Mouse (Mus musculus) Patski (cell line): Measurements from ENCODE around the gene Dnaja2. TPM values are rescaled to one million over a fixed set of nuclear protein-coding genes. Genes with fewer than 3 reads are reported as not detected.

Experiments used
- ATAC-seq: fragments of 100-300 bp; one replicate; pipeline ENCODE4 v1.8.0; 2021
- CTCF ChIA-PET: fragments of 350-600 bp; sonication (Branson Sonifier 250); formaldehyde crosslinking; loops from one replicate; lab custom pipeline; 2022; ENCODE audit warnings: inconsistent platforms; lab: Charles Lee
- POLR2A ChIA-PET: fragments of 350-600 bp; sonication (Branson Sonifier 250); formaldehyde crosslinking; loops from one replicate; lab custom pipeline; 2022; ENCODE audit warnings: antibody characterized with exemption, inconsistent platforms; lab: Charles Lee
- DNase-seq: peaks from one replicate; pipeline ENCODE4 v3.0.0-alpha.2; 2011; ENCODE audit warnings: low read depth, low spot score
- H3K27me3 ChIP-seq: fragments of 371-371 bp; one replicate; pipeline ENCODE4 v1.5.1; 2021
- CTCF ChIP-seq: fragments of 100-300 bp; IDR thresholded peaks from one replicate; pipeline ENCODE4 v1.5.1; 2021
- in situ Hi-C: fragments of 300-500 bp; cut with MboI; formaldehyde crosslinking; loops from 3 replicates; pipeline ENCODE4 v1.11.1; 2018; ENCODE audit warnings: low pct_unique_long_range_greater_than_20kb, mixed read lengths
- polyA plus RNA-seq: library from polyadenylated mRNA; unstranded; gene quantifications from one replicate; pipeline ENCODE4 v1.2.3, GENCODE M21; 2021

Dnaja2 gene
- polyA plus RNA-seq, 1 experiment from 2014 or later, result 248 TPM

GRCm38 (mm10) chr8:85506620-85507019 is 48.5 kb downstream of the Dnaja2 start:
- in situ Hi-C loops, result no loop called here
- CTCF ChIA-PET, result no interaction called here
- no peak for ATAC-seq
- H3K27me3 ChIP-seq, result no peaks in the 10 kb centered on the region
- no peak for DNase-seq
- no peak for TF ChIP-seq CTCF
- POLR2A ChIA-PET, result no interaction called here

DNA sequence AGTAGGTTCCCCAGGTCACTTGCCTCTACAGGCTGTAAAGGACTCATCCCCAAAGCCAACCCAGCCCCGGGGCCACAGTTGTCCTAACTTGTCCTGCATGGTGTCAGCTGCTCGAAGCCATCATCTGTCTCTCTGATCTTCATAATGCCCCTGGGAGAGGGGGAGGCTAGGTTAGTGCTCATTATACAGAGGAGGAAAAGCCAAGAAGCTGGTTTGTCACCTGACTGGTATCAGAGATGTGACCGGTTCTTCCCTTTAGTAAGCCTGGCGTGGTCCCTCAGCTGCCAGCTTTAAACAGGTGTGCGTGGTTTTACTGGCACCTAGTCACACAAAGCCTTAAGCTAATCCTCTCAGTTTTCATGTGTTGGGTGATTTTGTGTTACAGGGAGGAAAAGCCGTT is 50.4 kb downstream of the Dnaja2 start:
- in situ Hi-C loops, result no loop called here
- ATAC-seq (no peak), DNase-seq (no peak)
- no peak for TF ChIP-seq CTCF
- POLR2A ChIA-PET, result no interaction called here
- H3K27me3 ChIP-seq, result no peaks in the 10 kb centered on the region
- CTCF ChIA-PET, result no interaction called here

DNA sequence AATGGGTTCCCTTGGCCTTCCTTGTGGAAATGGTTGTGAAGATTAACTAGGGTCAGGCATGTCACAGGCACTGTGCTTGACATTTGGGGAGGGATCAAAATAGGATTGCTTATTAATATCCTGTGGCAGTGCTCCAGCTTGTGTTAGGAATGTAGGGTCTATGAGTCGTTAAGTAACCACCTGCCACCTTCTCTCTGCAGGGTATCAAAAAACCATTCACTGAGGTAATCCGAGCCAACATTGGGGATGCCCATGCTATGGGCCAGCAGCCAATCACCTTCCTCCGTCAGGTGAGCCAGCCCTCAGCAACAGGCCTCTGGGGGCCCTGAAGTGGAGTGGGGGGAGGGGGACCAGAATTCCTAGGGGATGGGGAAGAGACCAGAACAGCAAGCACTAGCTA is 52.1 kb downstream of the Dnaja2 start:
- in situ Hi-C loops, result no loop called here
- no peak for ATAC-seq
- TF ChIP-seq CTCF, result no peak
- DNase-seq, result no peak
- ChIA-PET POLR2A (interaction anchor here (0.5 kb wide), 1 partner anchor 83 kb away, joined by 4 read pairs; no protein-coding TSS in a partner anchor), CTCF (no interaction called here)
- H3K27me3 ChIP-seq, result no peaks in the 10 kb centered on the region

GRCm38 (mm10) chr8:85502381-85502780 is 52.8 kb downstream of the Dnaja2 start:
- in situ Hi-C loops, result no loop called here
- CTCF ChIA-PET, result interaction anchor here (1.4 to 1.6 kb wide), 2 partner anchors 13 to 24 kb away, joined by 3 to 5 read pairs; no protein-coding TSS in a partner anchor
- no peaks in the 10 kb centered on the region for H3K27me3 ChIP-seq
- no peak for TF ChIP-seq CTCF
- no peak for DNase-seq
- no peak for ATAC-seq
- POLR2A ChIA-PET, result no interaction called here

DNA sequence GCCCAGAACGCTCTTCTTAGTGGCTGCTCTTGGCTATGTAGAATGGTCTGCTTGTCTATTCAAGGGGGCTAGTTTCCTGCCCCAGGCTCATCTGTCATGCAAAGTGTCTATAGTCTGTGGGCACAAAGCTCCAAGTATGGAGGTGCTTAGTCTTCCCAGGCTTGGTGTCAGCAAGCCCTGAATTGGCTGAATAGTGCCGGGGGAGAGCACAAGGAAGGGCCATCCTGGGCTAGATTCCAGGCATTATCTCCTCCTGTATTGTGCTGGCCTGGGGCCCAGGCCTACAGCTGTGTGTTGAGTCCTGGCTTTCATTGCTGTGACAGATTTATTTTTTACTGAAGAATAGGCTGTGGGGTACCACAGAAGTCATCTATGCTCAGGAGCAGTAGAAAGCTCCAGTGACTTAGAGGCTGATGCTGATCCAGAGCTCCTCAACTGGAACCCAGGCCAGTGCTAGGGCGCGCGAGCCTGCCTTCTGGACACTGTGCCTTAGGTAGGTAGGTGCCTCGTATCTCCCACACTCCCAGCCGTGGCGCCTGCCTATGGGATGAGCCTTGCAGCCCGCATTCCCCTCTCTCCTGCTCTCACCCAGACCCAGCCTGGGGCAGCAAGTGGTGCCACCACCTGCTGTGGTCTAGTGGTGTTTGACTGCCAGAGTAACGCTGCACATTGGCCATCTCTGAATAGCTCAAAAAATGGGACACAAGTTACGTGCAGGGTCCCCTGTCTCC is 54.0 kb downstream of the Dnaja2 start:
- no peak for DNase-seq
- ATAC-seq, result no peak
- no peak for TF ChIP-seq CTCF
- in situ Hi-C loops, result no loop called here
- ChIA-PET POLR2A (interaction anchor here (0.8 to 1.1 kb wide), 4 partner anchors 8 to 54 kb away, joined by 3 read pairs; partner anchors contain the start of gene Dnaja2), CTCF (interaction anchor here (1.0 to 1.6 kb wide), 5 partner anchors 9 to 61 kb away, joined by 3 to 5 read pairs (median 3); no protein-coding TSS in a partner anchor)
- no peaks in the 10 kb centered on the region for H3K27me3 ChIP-seq

DNA sequence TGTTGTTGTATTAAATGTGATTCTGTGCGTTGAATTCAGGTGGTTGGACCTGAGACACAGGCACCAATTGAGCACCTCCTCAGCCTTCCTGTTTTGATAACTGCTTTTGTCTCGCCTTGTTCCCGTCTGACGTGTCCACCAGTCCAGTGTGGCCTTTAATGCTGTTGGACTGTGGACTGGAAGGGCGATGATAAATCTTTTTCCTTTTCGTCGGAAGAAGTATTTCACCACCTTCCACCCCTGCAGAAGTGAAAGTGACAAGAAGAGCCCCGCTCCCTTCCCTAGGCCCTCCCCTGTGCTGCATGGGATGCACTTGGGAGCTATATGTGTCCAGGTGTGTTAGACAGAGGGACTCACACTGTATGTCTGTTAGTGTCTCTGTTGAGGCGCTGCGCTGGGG is 54.7 kb downstream of the Dnaja2 start:
- no peak for TF ChIP-seq CTCF
- CTCF ChIA-PET, result interaction anchor here (1.0 to 1.6 kb wide), 4 partner anchors 10 to 61 kb away, joined by 3 to 5 read pairs (median 4); no protein-coding TSS in a partner anchor
- POLR2A ChIA-PET, result interaction anchor here (0.9 to 1.0 kb wide), 2 partner anchors 9 to 55 kb away, joined by 3 read pairs; partner anchors contain the start of gene Dnaja2
- no peak for DNase-seq
- in situ Hi-C loops, result no loop called here
- no peak for ATAC-seq
- H3K27me3 ChIP-seq, result no peaks in the 10 kb centered on the region

DNA sequence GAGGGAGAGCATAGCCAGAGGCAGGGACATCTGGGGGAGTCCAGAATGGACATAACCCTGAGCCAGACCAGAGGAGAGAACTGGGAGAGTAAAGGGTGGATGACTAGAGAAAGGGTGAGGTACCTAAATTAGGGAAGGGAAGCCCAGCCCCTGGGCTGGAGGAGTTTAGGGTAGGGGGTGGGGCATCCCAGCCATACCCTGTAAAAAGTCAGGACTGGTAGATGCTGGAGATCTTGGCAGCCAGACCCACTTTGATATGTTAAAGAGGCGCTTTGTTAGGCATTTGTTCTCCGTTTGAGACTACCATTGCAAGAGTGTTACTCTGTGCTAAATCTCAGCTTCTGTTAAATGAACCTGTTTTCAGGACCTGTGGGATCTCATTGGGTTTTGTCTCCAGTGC is 56.6 kb downstream of the Dnaja2 start:
- TF ChIP-seq CTCF, result no peak
- no peaks in the 10 kb centered on the region for H3K27me3 ChIP-seq
- ChIA-PET POLR2A (no interaction called here), CTCF (no interaction called here)
- in situ Hi-C loops, result no loop called here
- ATAC-seq (no peak), DNase-seq (no peak)

GRCm38 (mm10) chr8:85496778-85497177 is 58.4 kb downstream of the Dnaja2 start:
- ATAC-seq (no peak), DNase-seq (no peak)
- no peak for TF ChIP-seq CTCF
- in situ Hi-C loops, result no loop called here
- H3K27me3 ChIP-seq, result no peaks in the 10 kb centered on the region
- CTCF ChIA-PET, result interaction anchor here (2.1 kb wide), 1 partner anchor 35 kb away, joined by 9 read pairs; no protein-coding TSS in a partner anchor
- POLR2A ChIA-PET, result no interaction called here

DNA sequence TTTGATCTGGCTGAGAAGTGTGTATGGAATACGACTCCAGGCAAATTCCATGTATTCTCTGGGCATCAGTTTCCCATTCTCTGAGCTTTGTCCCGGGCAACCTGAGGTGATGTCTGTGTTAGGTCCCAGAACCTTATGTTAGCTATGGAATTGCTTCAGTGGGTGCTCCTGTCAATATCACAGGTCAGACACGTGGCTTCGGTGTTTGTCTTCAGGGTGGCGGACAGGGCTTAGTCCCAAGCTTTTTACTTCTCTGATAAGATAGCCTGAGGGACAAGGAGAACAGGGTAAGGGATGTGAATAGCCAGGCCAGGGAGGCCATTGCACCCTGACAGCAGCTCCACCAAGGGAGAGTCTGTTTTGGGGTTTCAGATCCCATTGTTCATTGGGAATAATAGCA is 59.0 kb downstream of the Dnaja2 start:
- no peak for TF ChIP-seq CTCF
- POLR2A ChIA-PET, result no interaction called here
- in situ Hi-C loops, result no loop called here
- H3K27me3 ChIP-seq, result no peaks in the 10 kb centered on the region
- DNase-seq (no peak), ATAC-seq (no peak)
- CTCF ChIA-PET, result interaction anchor here (0.7 to 2.1 kb wide), 4 partner anchors 10 to 39 kb away, joined by 3 to 9 read pairs (median 4); no protein-coding TSS in a partner anchor

DNA sequence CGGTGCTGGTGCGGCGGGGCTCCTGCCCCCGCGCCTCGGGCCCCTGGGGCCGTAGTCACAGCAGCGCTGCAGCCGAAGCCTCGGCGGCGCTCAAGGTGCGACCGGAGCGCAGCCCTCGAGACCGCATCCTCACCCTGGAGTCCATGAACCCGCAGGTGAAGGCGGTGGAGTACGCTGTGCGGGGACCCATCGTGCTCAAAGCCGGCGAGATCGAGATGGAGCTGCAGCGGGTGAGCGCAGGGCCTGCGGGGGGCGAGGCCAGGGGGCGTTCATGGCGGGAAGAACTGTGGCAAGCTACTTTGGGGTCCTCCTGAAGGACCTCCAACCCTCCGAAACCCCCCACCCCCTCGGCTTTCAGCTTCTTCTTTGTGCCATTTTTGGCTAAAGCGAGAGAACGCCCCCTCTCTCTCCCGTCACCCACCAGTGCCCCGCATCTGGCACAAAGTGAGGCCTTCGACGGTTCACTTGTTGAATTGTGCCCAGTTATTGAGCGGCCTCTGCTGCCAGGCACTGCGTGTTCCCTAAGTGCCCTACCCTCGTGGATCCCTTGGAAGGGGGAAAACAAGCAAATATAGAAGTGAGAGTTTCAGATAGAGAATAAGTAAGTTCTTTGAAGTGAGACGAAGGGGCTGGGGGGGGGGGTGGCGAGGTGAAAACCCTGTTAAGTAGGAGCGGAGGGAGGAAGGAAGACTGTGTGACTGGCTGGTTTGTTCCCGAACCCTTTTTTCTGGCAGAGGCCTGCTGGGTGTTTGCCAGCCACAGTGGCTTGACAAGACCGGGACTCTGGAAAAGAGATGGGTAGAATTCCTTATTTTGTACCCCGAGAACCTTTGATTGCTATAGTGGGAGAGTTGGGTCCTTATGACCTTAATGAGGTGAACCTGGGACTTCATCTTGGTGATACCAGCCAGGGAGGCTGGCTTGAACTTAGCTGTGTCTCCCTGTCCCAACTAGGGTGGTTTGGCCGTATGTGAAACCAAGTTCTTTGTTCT is 61.9 kb downstream of the Dnaja2 start:
- ATAC-seq, result peak; percentile 46
- no peak for TF ChIP-seq CTCF
- POLR2A ChIA-PET, result no interaction called here
- H3K27me3 ChIP-seq, result no peaks in the 10 kb centered on the region
- CTCF ChIA-PET, result no interaction called here
- in situ Hi-C loops, result no loop called here
- DNase-seq, result no peak
